Mouse (Mus musculus): ENCODE measurements at regions not wholly inside any gene's neighbourhood (a gene's known extent, or its start where the extent isn't known, plus 50 kb on each side); places are given as distances from the start of the nearest gene placed in this dataset.

DNA sequence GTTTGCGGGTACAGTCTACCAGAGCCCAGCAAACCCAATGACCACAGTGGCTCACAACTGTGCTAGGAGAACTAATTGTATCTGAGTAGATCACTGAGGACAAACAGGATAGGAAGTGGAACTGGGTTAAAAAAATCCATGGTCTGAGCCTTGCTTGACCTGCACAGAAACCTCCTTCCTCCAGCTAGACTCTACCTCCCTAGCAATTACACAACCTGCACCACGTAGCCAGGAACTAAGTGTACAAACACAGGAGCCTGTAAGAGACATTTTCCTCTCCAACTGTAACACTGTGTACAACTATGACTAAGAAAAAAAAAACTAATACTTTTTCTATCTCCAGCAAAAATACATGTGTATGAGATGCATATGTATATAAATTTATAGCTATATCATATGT lies 121.8 kb upstream of the Apob start:
- Histone ChIP-seq H3K4me3 (ENCODE audit: control insufficient read depth, low read depth, low read length) (no peak overlapping the region), H3K27ac (ENCODE audit: control insufficient read depth, insufficient read depth, low read depth, low read length) (no peak overlapping the region), H3K4me1 (ENCODE audit: control insufficient read depth, insufficient read depth, low read length) (peaks cover 4% of the 10 kb centered on the region), H3K27me3 (ENCODE audit: control insufficient read depth, insufficient read depth, low read length) (no peaks in the 10 kb centered on the region), H3K36me3 (ENCODE audit: control insufficient read depth, insufficient read depth, low read length) (no peaks in the 10 kb centered on the region)
- TF ChIP-seq POLR2A (IDR thresholded peaks at IDR 0.05; ENCODE audit: control insufficient read depth, low read depth, low read length) = no peak
- TF ChIP-seq CTCF (IDR thresholded peaks at IDR 0.05; ENCODE audit: control insufficient read depth, insufficient read depth, insufficient replicate concordance, low read depth, low read length) = no peak

DNA sequence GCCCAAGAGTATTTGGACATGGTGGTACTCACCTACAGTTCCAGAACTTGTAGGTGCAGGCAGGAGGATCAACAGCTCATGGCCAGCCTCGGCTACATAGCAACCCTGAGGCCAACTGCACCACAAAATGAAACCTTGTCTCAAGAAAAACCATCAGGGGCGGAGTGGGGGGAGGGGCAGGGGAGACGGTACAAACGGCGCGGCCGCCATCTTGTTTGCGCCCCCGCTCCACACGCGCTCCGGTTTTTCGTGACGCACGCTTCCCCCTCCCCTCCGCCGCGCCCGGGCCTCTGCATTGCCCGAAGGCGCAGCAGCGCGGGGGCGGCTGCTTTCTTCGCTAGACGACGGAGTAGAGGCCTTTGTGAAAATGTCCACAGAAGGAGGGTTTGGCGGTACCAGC lies 117.9 kb upstream of the Apob start:
- H3K36me3 ChIP-seq (ENCODE audit: control insufficient read depth, insufficient read depth, low read length) = no peaks in the 10 kb centered on the region
- H3K27me3 ChIP-seq (ENCODE audit: control insufficient read depth, insufficient read depth, low read length) = no peaks in the 10 kb centered on the region
- H3K4me3 ChIP-seq (ENCODE audit: control insufficient read depth, low read depth, low read length) = peak overlapping the region; percentile 94
- peak overlapping the region; percentile 92 for H3K27ac ChIP-seq (ENCODE audit: control insufficient read depth, insufficient read depth, low read depth, low read length)
- TF ChIP-seq POLR2A (IDR thresholded peaks at IDR 0.05; ENCODE audit: control insufficient read depth, low read depth, low read length) (no peak; the same call in 1 of the 2 replicates), CTCF (IDR thresholded peaks at IDR 0.05; ENCODE audit: control insufficient read depth, insufficient read depth, insufficient replicate concordance, low read depth, low read length) (no peak)
- H3K4me1 ChIP-seq (ENCODE audit: control insufficient read depth, insufficient read depth, low read length) = peaks cover 4% of the 10 kb centered on the region

DNA sequence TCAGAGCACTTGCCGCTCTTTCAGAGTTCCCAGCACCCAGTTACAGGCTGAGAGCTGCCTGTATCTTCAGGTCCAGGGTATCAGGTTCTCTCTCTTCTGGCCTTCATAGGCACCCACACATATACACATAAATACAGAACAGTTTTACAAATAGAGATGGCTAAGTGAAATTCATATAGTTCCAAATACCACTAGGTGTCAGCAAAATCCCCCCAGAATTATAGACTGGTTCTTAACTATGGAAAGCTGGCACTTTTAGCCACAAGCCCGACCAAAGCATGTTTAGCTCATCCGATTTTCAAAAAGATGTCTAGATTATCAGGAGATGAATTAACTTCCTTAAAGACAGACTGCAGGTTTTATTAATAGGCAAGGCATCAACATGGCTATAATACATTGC lies 107.4 kb upstream of the Apob start:
- no peak overlapping the region for H3K27ac ChIP-seq (ENCODE audit: control insufficient read depth, insufficient read depth, low read depth, low read length)
- no peak for TF ChIP-seq CTCF (IDR thresholded peaks at IDR 0.05; ENCODE audit: control insufficient read depth, insufficient read depth, insufficient replicate concordance, low read depth, low read length)
- no peak for TF ChIP-seq POLR2A (IDR thresholded peaks at IDR 0.05; ENCODE audit: control insufficient read depth, low read depth, low read length)
- H3K36me3 ChIP-seq (ENCODE audit: control insufficient read depth, insufficient read depth, low read length) = no peaks in the 10 kb centered on the region
- H3K27me3 ChIP-seq (ENCODE audit: control insufficient read depth, insufficient read depth, low read length) = no peaks in the 10 kb centered on the region
- no peaks in the 10 kb centered on the region for H3K4me1 ChIP-seq (ENCODE audit: control insufficient read depth, insufficient read depth, low read length)
- no peak overlapping the region for H3K4me3 ChIP-seq (ENCODE audit: control insufficient read depth, low read depth, low read length)

DNA sequence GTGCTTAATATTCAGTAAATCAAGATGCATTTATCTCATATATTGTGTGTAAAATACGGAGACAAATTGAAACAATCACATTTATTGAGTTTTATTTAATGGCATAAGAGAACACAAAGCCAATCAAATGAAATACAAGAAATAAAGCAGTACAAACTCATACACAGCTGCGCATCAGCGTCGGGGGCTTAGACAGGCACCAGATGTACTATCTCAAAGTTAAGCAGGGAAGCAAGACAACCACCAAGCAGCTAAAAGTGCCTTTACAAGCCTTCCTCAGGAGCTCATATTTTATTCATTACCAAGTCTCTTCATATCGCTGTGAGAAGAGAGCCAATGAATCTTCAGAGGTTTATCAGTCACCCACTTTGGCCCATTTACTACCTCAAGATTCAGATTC lies 107.0 kb upstream of the Apob start:
- TF ChIP-seq POLR2A (IDR thresholded peaks at IDR 0.05; ENCODE audit: control insufficient read depth, low read depth, low read length) (no peak), CTCF (IDR thresholded peaks at IDR 0.05; ENCODE audit: control insufficient read depth, insufficient read depth, insufficient replicate concordance, low read depth, low read length) (no peak)
- no peaks in the 10 kb centered on the region for H3K36me3 ChIP-seq (ENCODE audit: control insufficient read depth, insufficient read depth, low read length)
- H3K4me3 ChIP-seq (ENCODE audit: control insufficient read depth, low read depth, low read length) = no peak overlapping the region
- H3K27me3 ChIP-seq (ENCODE audit: control insufficient read depth, insufficient read depth, low read length) = no peaks in the 10 kb centered on the region
- no peak overlapping the region for H3K27ac ChIP-seq (ENCODE audit: control insufficient read depth, insufficient read depth, low read depth, low read length)
- H3K4me1 ChIP-seq (ENCODE audit: control insufficient read depth, insufficient read depth, low read length) = no peaks in the 10 kb centered on the region

DNA sequence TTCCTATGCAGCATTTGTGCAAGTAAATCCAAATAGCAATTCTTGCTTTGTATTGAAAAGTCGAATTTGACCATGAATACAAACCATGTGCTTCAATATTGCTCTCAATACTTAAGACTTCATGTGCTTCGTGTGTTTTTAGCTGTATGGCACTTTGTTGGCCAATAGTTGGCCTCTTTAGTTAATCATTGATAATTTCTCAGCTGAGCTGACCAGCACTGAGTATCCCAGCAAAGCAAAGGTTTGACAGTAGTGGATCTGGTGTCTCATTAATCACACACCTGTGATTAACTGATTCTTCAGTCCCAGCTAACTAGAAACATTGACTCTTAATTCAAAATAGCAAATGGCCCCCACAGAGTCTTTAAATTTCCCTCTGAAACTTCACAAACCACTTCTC lies 102.0 kb upstream of the Apob start:
- Histone ChIP-seq H3K4me1 (ENCODE audit: control insufficient read depth, insufficient read depth, low read length) (no peaks in the 10 kb centered on the region), H3K27me3 (ENCODE audit: control insufficient read depth, insufficient read depth, low read length) (no peaks in the 10 kb centered on the region), H3K27ac (ENCODE audit: control insufficient read depth, insufficient read depth, low read depth, low read length) (no peak overlapping the region), H3K36me3 (ENCODE audit: control insufficient read depth, insufficient read depth, low read length) (no peaks in the 10 kb centered on the region), H3K4me3 (ENCODE audit: control insufficient read depth, low read depth, low read length) (no peak overlapping the region)
- TF ChIP-seq CTCF (IDR thresholded peaks at IDR 0.05; ENCODE audit: control insufficient read depth, insufficient read depth, insufficient replicate concordance, low read depth, low read length) (no peak), POLR2A (IDR thresholded peaks at IDR 0.05; ENCODE audit: control insufficient read depth, low read depth, low read length) (no peak)

DNA sequence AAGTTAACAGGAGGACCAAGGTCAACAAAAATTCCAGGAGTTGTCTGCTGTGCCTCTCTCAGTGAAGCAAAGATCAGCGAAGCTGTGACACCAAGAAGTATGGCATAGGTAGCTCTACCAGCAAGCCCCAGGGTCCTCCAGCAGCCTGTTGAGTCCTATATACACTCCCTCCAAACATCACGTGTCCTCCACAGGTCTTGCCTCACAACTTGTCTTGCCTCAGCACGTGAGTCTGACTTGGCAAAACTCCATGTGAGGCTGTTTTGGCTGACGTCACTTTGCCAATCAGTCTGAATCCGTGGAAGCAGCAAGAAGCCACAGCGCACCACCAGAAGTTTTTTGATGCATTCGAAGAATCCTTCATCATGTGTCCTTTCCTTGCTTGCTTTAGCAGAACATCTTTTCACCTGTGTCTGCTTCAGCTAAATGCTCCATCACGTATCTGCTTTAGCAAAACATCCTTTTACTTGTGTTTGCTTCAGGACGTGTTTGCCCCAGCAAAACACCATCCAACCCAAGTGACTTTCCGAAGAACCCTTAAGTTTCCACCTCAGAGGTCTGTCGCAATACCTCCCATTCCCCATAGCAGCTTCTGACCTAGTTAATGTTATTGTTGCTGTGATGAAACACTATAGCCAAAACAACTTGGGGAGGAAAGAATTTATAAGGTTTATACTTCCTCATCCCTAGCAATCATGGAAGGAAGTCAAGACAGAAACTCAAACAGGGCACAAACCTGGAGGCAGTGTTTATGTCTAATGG lies 101.0 kb upstream of the Apob start:
- no peaks in the 10 kb centered on the region for H3K36me3 ChIP-seq (ENCODE audit: control insufficient read depth, insufficient read depth, low read length)
- TF ChIP-seq POLR2A (IDR thresholded peaks at IDR 0.05; ENCODE audit: control insufficient read depth, low read depth, low read length) (no peak), CTCF (IDR thresholded peaks at IDR 0.05; ENCODE audit: control insufficient read depth, insufficient read depth, insufficient replicate concordance, low read depth, low read length) (no peak)
- H3K27me3 ChIP-seq (ENCODE audit: control insufficient read depth, insufficient read depth, low read length) = no peaks in the 10 kb centered on the region

DNA sequence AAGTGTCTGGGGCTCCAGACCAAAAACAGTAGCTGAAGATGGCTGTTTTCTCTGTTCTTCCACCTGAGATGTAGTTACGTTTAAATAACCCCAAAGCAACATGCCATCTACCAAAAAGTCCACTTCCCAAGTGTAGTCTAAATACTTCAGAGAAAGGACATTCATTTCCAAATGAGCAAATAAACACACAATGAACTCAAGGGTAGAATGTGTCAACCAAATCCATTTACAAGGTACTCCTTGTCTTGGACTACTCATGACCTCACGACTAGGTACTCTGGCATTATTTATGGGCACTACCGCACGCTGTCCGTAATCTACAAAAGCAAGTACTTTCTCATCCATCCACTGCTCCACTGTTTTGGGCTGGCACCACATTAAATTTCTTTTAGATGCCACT lies 98.7 kb upstream of the Apob start:
- Histone ChIP-seq H3K4me3 (ENCODE audit: control insufficient read depth, low read depth, low read length) (no peak overlapping the region), H3K27ac (ENCODE audit: control insufficient read depth, insufficient read depth, low read depth, low read length) (no peak overlapping the region), H3K36me3 (ENCODE audit: control insufficient read depth, insufficient read depth, low read length) (no peaks in the 10 kb centered on the region), H3K4me1 (ENCODE audit: control insufficient read depth, insufficient read depth, low read length) (no peaks in the 10 kb centered on the region), H3K27me3 (ENCODE audit: control insufficient read depth, insufficient read depth, low read length) (no peaks in the 10 kb centered on the region)
- TF ChIP-seq POLR2A (IDR thresholded peaks at IDR 0.05; ENCODE audit: control insufficient read depth, low read depth, low read length) (no peak), CTCF (IDR thresholded peaks at IDR 0.05; ENCODE audit: control insufficient read depth, insufficient read depth, insufficient replicate concordance, low read depth, low read length) (no peak)

More for the DNA sequence above, 101.0 kb upstream of the Apob start:
- no peak overlapping the region for H3K27ac ChIP-seq (ENCODE audit: control insufficient read depth, insufficient read depth, low read depth, low read length)
- H3K4me1 ChIP-seq (ENCODE audit: control insufficient read depth, insufficient read depth, low read length) = no peaks in the 10 kb centered on the region
- no peak overlapping the region for H3K4me3 ChIP-seq (ENCODE audit: control insufficient read depth, low read depth, low read length)

Measured in testis, adult 2 months (tissue).